Mouse (Mus musculus): ENCODE results near the gene Chst15.

Chst15 gene

GRCm38 (mm10) chr7:132317036-132317541 is at the start of gene Chst15:
TSS of gene Chst15 (minus strand) at chr7:132317228.
- DNase-seq (ENCODE audit: extremely low spot score, low spot score), result peak; percentile 81

DNA sequence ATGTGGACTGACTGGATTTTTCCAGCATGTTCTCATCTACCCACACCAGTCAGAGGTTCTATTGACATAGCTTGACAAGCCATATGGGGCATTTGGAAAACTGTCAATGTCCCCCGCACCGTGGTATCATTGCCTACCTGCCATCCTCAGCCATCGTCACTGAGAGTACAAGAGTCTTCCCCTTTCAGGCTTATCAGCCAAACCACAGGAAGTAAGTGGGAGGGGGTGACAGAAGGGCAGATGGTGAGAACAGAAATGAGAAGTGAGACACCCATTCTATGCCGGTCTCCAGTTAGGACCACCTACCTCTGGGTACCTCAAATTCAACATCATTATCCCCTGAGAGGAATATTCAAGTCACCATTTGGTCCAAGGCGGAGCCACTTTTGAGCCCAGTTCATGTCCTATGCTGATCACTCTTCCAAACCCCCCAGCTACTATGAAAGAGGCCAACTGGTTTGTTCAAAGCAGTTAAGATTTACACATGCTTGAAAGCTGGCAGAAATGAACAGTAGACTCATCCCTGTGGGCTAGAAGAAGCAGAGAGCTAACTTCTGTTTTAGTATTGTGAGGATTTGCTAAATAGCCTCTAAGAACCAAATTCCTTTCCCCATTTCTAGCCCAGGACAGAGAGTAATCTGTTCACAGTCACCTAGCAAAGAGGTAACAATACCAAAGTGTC is 48.8 kb upstream of the Chst15 start:
- DNase-seq (ENCODE audit: extremely low spot score, low spot score), result no peak

- no peak for DNase-seq (ENCODE audit: extremely low spot score, low spot score)
These were observed 48.1 kb upstream of the Chst15 start for GRCm38 (mm10) chr7:132365111-132365510.

- DNase-seq (ENCODE audit: extremely low spot score, low spot score), result no peak
These were observed 47.5 kb upstream of the Chst15 start for GRCm38 (mm10) chr7:132364506-132364905.

DNA sequence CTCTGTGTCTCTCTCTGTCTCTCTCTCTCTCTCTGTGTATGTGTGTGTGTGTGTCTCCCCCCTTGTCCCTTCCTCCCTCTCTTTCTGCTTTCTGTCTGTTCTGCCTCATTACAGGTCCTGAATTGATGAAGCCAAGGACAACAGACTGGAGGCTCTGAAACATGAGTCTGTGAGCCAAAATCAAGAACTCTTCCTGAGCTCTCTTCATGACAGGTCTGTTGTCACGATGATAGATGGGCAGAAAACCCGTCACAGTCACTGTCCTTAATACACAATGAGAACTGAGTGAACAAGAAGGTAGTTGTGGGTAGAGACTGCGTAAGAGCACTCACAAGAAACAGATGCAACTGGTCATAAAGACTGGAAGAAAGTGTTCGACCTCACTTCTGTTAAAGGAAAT is 43.3 kb upstream of the Chst15 start:
- no peak for DNase-seq (ENCODE audit: extremely low spot score, low spot score)

GRCm38 (mm10) chr7:132358709-132359108 is 41.7 kb upstream of the Chst15 start:
- no peak for DNase-seq (ENCODE audit: extremely low spot score, low spot score)

- DNase-seq (ENCODE audit: extremely low spot score, low spot score), result no peak
These were observed 41.2 kb upstream of the Chst15 start for GRCm38 (mm10) chr7:132358250-132358649.

GRCm38 (mm10) chr7:132357841-132358237 is 40.8 kb upstream of the Chst15 start:
- no peak for DNase-seq (ENCODE audit: extremely low spot score, low spot score)

DNA sequence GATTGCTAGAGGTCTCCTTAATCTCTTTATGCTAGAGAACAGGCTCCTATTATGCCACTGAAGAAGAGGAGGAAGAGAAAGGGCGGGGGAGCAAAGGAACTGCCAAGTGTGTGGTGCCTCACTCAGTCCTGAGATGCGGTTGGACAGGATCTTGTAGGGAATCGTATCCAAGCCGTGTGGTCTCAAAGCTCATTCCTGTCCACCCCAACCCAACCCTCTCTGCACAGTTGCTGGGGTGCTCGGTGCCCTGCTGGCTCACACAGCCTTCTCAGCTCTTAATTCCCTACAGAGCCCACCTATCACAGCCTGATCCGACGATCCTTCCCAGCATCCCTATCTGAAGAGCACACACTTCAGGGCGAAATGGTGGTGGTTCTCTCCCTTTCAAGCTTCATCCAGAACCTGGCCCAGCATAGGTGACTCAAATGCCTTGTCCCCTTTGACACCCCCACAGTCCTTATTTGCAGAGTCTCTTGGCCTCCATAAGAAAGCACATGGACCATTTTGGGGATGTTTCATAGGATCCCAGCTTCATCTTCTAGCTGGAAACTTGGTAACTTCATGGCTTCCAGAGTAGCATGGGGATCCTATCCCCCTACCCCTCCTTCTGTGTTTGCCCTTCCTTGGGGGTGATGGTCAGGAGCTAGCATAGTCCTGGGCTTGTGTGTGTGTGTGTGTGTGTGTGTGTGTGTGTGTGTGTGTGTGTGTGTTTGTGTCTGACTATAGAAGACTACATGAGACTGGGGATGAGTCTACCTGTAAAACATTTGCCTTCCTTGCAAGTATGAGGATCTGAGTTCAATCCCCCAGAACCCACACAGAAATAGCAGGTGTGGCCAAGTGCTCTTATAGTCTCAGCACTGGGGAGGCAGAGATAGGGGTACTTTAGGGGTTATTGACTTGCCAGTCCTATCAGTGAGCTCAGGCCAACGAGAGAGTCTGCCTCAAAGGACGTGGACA is 40.1 kb upstream of the Chst15 start:
- DNase-seq (ENCODE audit: extremely low spot score, low spot score), result no peak

- DNase-seq (ENCODE audit: extremely low spot score, low spot score), result no peak
These were observed 39.2 kb upstream of the Chst15 start for GRCm38 (mm10) chr7:132356185-132356584.

DNA sequence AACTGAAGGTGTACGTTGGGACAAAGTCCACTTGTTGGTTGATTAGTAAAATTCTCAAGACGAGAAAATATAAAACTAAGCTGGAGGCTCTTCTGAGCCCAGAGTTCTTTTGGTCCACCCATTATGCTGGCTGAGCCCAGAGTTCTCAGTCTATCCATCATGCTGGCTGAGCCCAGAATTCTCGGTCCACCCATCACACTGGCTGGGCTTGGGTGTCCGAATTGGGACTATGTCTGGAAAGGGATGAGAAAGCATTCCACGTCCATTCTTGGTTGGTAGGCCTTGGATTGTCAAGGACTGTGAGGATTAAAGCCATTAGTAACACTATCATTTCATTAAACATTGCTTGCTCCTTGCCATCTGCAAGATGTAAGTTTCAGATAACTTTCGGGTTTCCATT is 38.7 kb upstream of the Chst15 start:
- DNase-seq (ENCODE audit: extremely low spot score, low spot score), result no peak

GRCm38 (mm10) chr7:132349075-132349572 is 32.1 kb upstream of the Chst15 start:
- no peak for DNase-seq (ENCODE audit: extremely low spot score, low spot score)

DNA sequence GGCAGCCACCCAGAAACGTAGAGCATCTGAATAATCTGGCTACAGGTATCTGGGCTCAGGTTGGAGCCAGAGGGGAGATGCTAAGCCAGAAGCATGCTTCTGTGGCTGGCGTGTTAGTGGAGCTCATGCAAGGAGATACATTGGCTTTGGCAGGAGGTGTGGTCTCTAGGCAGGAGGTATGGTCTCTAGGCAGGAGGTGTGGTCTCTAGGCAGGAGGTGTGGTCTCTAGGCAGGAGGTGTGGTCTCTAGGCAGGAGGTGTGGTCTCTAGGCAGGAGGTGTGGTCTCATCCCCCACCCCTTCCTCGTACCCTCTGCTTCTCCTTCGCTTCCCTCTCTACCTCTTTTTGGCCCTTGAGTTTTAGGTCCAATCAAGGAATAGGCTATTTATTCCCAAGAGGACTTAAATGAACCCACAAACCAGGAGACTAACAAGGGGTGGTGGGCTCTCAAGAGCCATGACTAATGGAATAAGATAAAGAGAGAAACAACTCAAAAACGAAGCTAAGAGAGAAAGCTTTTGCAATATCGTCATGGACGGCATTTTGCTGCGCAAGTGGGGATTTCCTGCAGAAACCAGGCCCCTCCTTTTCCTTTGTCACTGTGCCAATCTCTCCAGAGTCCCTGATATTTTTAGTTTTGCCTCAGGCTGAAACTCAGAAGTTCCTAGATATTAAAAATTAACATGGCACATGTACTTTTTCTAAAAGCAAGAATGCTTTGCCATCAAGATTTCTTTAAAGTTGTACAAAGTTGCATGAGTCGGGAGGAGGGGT is 30.4 kb upstream of the Chst15 start:
- no peak for DNase-seq (ENCODE audit: extremely low spot score, low spot score)

GRCm38 (mm10) chr7:132345526-132346070 is 28.6 kb upstream of the Chst15 start:
- no peak for DNase-seq (ENCODE audit: extremely low spot score, low spot score)

GRCm38 (mm10) chr7:132344606-132345005 is 27.6 kb upstream of the Chst15 start:
- no peak for DNase-seq (ENCODE audit: extremely low spot score, low spot score)

- DNase-seq (ENCODE audit: extremely low spot score, low spot score), result no peak
These were observed 26.9 kb upstream of the Chst15 start for GRCm38 (mm10) chr7:132343900-132344299.

DNA sequence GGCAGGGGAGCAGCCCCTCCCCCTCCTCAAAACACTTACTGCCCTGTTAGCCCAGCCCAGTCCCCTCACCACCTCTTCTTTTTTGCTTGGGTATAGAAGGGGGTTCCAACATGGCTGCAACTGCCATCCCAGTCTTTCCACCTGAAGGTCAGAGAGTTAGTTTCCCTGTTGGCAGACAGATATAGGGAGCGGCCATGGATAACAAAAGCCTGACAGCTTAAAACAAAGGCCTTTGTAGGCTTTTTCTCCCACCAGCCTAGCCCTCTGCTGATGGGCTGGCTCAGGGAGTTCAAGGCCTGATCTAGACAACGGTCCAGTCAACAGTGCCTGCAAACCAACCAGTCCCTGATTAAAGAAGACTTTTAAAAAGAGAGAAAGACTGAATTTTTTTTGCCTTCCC is 26.1 kb upstream of the Chst15 start:
- DNase-seq (ENCODE audit: extremely low spot score, low spot score), result no peak

DNA sequence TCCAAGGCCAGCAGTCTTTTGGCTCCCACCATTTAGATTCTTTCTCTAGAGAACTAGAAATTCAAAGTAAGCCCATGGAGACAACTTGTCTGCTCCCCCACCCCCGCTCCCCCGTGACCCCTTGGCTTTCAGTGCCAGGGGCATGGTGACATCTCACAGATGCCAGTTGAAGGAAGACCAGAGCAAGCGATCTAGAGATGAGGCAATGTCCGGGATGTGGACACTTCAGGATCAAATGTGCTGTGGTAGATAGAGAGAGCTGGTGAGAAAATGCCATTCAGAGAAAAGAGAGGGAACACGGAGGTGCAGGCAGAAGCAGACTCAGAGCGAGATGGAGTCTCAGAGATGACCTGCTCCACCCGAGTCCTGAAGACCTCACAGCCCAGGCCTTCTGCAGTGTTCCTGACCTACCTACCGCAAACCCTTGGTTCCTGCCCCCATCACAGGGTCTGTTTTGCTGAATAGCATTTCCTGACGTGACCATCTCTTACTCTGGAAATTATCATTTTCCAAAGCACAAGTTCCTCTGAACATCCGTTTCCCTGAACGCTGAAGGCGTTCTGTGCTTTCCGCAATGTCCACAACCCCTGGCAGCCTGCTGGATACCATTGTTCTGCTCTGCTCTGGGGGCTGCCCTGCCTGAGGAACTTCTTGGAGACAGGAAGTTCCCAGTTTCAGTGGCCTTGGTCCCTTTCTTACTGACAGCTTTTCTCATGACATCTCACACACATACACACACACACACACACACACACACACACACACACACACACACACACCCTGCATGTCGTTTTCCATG is 22.2 kb upstream of the Chst15 start:
- DNase-seq (ENCODE audit: extremely low spot score, low spot score), result no peak

GRCm38 (mm10) chr7:132338350-132338749 is 21.3 kb upstream of the Chst15 start:
- no peak for DNase-seq (ENCODE audit: extremely low spot score, low spot score)

DNA sequence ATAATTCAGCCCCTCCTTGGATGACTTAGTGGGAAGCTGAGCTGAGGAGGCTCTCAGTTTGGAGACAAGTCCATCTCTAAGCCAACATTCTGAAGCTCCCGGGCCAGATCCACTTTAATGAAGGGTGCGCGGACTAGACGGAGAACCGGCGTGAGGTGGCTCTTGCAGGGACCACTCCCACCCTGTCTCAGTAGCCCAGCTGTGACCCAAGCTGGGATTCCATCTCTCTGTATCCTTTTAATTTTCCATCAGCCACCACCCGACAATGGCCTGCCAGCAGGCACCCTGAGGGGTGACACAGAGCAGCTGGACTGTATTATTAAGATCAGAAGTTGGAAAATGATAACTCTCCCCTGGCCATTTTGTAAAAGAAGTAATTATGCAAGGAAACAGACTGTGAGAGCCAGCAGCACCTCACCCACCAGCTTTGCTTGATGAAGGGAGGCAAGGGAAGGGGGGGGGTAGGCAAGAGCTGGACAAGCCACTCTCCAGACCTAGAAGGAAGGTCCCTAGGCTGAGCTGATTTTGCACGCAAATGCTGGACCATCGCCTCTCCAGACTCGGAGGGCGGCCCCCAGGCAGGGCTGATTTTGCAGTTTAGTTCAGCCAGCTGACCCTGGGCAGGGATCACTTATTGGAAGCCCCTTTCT is 20.4 kb upstream of the Chst15 start:
- DNase-seq (ENCODE audit: extremely low spot score, low spot score), result no peak
